Mouse (Mus musculus): Measurements from ENCODE around the gene Hoxc5.

Hoxc5 gene

GRCm38 (mm10) chr15:102967312-102967510 is at the start of gene Hoxc5:
Hoxc5 (plus strand) TSS chr15:102967443.
- no peak for DNase-seq

- DNase-seq = no peak
Observed at GRCm38 (mm10) chr15:102917972-102918572, 49.2 kb upstream of the Hoxc5 start.

GRCm38 (mm10) chr15:102918611-102919265 is 48.5 kb upstream of the Hoxc5 start:
- no peak for DNase-seq

- no peak for DNase-seq
Observed at GRCm38 (mm10) chr15:102919336-102920180, 47.7 kb upstream of the Hoxc5 start.

- DNase-seq = no peak
Observed at GRCm38 (mm10) chr15:102920619-102921018, 46.6 kb upstream of the Hoxc5 start.

GRCm38 (mm10) chr15:102921053-102922011 is 45.9 kb upstream of the Hoxc5 start, which contains the start of gene Hoxc13:
Hoxc13 (plus strand) TSS chr15:102921103.
- no peak for DNase-seq

GRCm38 (mm10) chr15:102922012-102922362 is 45.3 kb upstream of the Hoxc5 start:
- DNase-seq = no peak

- no peak for DNase-seq
Observed at GRCm38 (mm10) chr15:102922636-102923500, 44.4 kb upstream of the Hoxc5 start.

GRCm38 (mm10) chr15:102927032-102927645 is 40.1 kb upstream of the Hoxc5 start:
- DNase-seq = no peak

GRCm38 (mm10) chr15:102931706-102932358 is 35.4 kb upstream of the Hoxc5 start:
- DNase-seq = no peak

GRCm38 (mm10) chr15:102934438-102934837 is 32.8 kb upstream of the Hoxc5 start:
- DNase-seq = no peak

- no peak for DNase-seq
Observed at GRCm38 (mm10) chr15:102934897-102935296, 32.3 kb upstream of the Hoxc5 start.

GRCm38 (mm10) chr15:102936279-102936972 is 30.8 kb upstream of the Hoxc5 start, which contains the start of gene Hoxc12:
Hoxc12 (plus strand) TSS chr15:102936757.
- no peak for DNase-seq

- DNase-seq = no peak
Observed at GRCm38 (mm10) chr15:102937036-102937666, 30.1 kb upstream of the Hoxc5 start.

- DNase-seq = no peak
Observed at GRCm38 (mm10) chr15:102939256-102940155, 27.7 kb upstream of the Hoxc5 start.

- DNase-seq = no peak
Observed at GRCm38 (mm10) chr15:102942739-102943467, 24.3 kb upstream of the Hoxc5 start.

GRCm38 (mm10) chr15:102943468-102943813 is 23.8 kb upstream of the Hoxc5 start:
- no peak for DNase-seq
